Mouse (Mus musculus) intestine, embryonic 16.5 days (tissue): ENCODE data around the gene Olfr71. TPM values are rescaled to one million over a fixed set of nuclear protein-coding genes. Genes with fewer than 3 reads are reported as not detected.

ENCODE experiments used
- ATAC-seq: fragments of 200-750 bp; cut with Nextera tagmentation; 2 replicates; pipeline ENCODE4 v1.8.0; 2017; ENCODE audit warnings: moderate TSS enrichment, moderate library complexity
- H3K27ac ChIP-seq: fragments of 300-500 bp; sonication (generic); 2 replicates; pipeline ENCODE4 v1.5.1; 2014; ENCODE audit warnings: mild to moderate bottlenecking, low read length
- H3K27me3 ChIP-seq: fragments of 300-500 bp; sonication (generic); replicated peaks from 2 replicates; pipeline ENCODE4 v1.6.1; 2014; ENCODE audit warnings: low read length, control low read depth, mixed read lengths; ENCODE audit not compliant: control insufficient read depth, insufficient read depth
- H3K36me3 ChIP-seq: fragments of 300-500 bp; sonication (generic); 2 replicates; pipeline ENCODE4 v1.6.1; 2014; ENCODE audit warnings: low read length, control low read depth; ENCODE audit not compliant: control insufficient read depth, insufficient read depth
- H3K4me1 ChIP-seq: fragments of 300-500 bp; sonication (generic); 2 replicates; pipeline ENCODE4 v1.6.1; 2014; ENCODE audit warnings: low read length, control low read depth, mixed read lengths; ENCODE audit not compliant: control insufficient read depth, insufficient read depth
- H3K4me2 ChIP-seq: fragments of 300-500 bp; sonication (generic); 2 replicates; pipeline ENCODE4 v1.6.1; 2014; ENCODE audit warnings: low read depth, low read length, control low read depth
- H3K4me3 ChIP-seq: fragments of 300-500 bp; sonication (generic); 2 replicates; pipeline ENCODE4 v1.5.1; 2014; ENCODE audit warnings: mild to moderate bottlenecking, low read length
- H3K9ac ChIP-seq: fragments of 300-500 bp; sonication (generic); 2 replicates; pipeline ENCODE4 v1.6.1; 2014; ENCODE audit warnings: low read depth, low read length
- H3K9me3 ChIP-seq: fragments of 300-500 bp; sonication (generic); 2 replicates; pipeline ENCODE4 v1.6.1; 2016; ENCODE audit warnings: low read length, control low read depth; ENCODE audit not compliant: control insufficient read depth
- WGBS: fragments of 180-500 bp; shearing (Covaris S2); extraction: QIAGEN DNeasy Blood & Tissue Kit; methylation state at CpG from one replicate; pipeline ENCODE4 v1.1.7; 2014; 5-methylcytosine and 5-hydroxymethylcytosine counted together
- polyA plus RNA-seq: library from polyadenylated mRNA; unstranded; fragments of >200 nt; fragmentation: Nextera tagmentation; extraction: Ambion mirVana; gene quantifications from 2 replicates; pipeline ENCODE4 v1.2.1, GENCODE M21; 2015

Olfr71 gene
- polyA plus RNA-seq, 1 experiment from 2014 or later = not detected

GRCm38 (mm10) chr4:43730750-43731297 is 20.8 kb upstream of the Olfr71 start:
- Histone ChIP-seq H3K27me3 (no peaks in the 10 kb centered on the region), H3K9me3 (no peaks in the 10 kb centered on the region), H3K4me1 (peaks cover 42% of the 10 kb centered on the region), H3K4me3 (no peak overlapping the region), H3K36me3 (no peaks in the 10 kb centered on the region), H3K4me2 (no peak overlapping the region), H3K9ac (no peak overlapping the region), H3K27ac (no peak overlapping the region)
- 63% methylated on average over 21 of the region's 21 CpGs for WGBS
- ATAC-seq = no peak

- H3K9me3 ChIP-seq = no peaks in the 10 kb centered on the region
- H3K27ac ChIP-seq = peak within 1 kb of the TSS; percentile 85
- no peak within 1 kb of the TSS for H3K9ac ChIP-seq
- no peaks in the 10 kb centered on the region for H3K36me3 ChIP-seq
- peaks cover 42% of the 10 kb centered on the region for H3K4me1 ChIP-seq
- H3K4me2 ChIP-seq = no peak within 1 kb of the TSS
- H3K27me3 ChIP-seq = no peaks in the 10 kb centered on the region
- H3K4me3 ChIP-seq = no peak within 1 kb of the TSS
- 49% methylated on average over 14 of the region's 14 CpGs for WGBS
- no peak for ATAC-seq
Observed at GRCm38 (mm10) chr4:43729794-43730550, 19.9 kb upstream of the Olfr71 start, which contains the start of gene Spaar. TSS of gene Spaar (plus strand) at chr4:43730034.

- no peaks in the 10 kb centered on the region for H3K27me3 ChIP-seq
- no peak overlapping the region for H3K4me2 ChIP-seq
- no peak overlapping the region for H3K4me3 ChIP-seq
- H3K9ac ChIP-seq = no peak overlapping the region
- no peaks in the 10 kb centered on the region for H3K36me3 ChIP-seq
- ATAC-seq = no peak
- peak overlapping the region; percentile 85 for H3K27ac ChIP-seq
- 70% methylated on average over 3 of the region's 3 CpGs for WGBS
- no peaks in the 10 kb centered on the region for H3K9me3 ChIP-seq
- H3K4me1 ChIP-seq = peaks cover 42% of the 10 kb centered on the region
Observed at GRCm38 (mm10) chr4:43729126-43729525, 19.1 kb upstream of the Olfr71 start.

- 12% methylated on average over 5 of the region's 5 CpGs for WGBS
- peak; percentile 75 for ATAC-seq
- Histone ChIP-seq H3K9me3 (no peaks in the 10 kb centered on the region), H3K4me1 (peaks cover 42% of the 10 kb centered on the region), H3K9ac (peak overlapping the region; percentile 42; the same call in 1 of the 2 replicates), H3K4me2 (0 out of 2 replicates have a peak overlapping the region, but pooled peaks have one; percentile 4), H3K4me3 (no peak overlapping the region), H3K36me3 (no peaks in the 10 kb centered on the region), H3K27me3 (no peaks in the 10 kb centered on the region), H3K27ac (peak overlapping the region; percentile 85)
Observed at GRCm38 (mm10) chr4:43728576-43728954, 18.5 kb upstream of the Olfr71 start.

- H3K4me2 ChIP-seq = 0 out of 2 replicates have a peak overlapping the region, but pooled peaks have one; percentile 4
- peaks cover 42% of the 10 kb centered on the region for H3K4me1 ChIP-seq
- no peaks in the 10 kb centered on the region for H3K27me3 ChIP-seq
- H3K27ac ChIP-seq = peak overlapping the region; percentile 85
- H3K4me3 ChIP-seq = no peak overlapping the region
- 65% methylated on average over 7 of the region's 7 CpGs for WGBS
- H3K36me3 ChIP-seq = no peaks in the 10 kb centered on the region
- H3K9ac ChIP-seq = peak overlapping the region; percentile 42; the same call in 1 of the 2 replicates
- peak; percentile 50 for ATAC-seq
- no peaks in the 10 kb centered on the region for H3K9me3 ChIP-seq
Observed at GRCm38 (mm10) chr4:43727718-43728575, 17.9 kb upstream of the Olfr71 start.

GRCm38 (mm10) chr4:43726995-43727394 is 16.9 kb upstream of the Olfr71 start, which contains the start of gene Hrct1:
TSS of gene Hrct1 (plus strand) at chr4:43727188.
- no peaks in the 10 kb centered on the region for H3K27me3 ChIP-seq
- no peaks in the 10 kb centered on the region for H3K9me3 ChIP-seq
- peak; percentile 78 for ATAC-seq
- no peak within 1 kb of the TSS for H3K4me3 ChIP-seq
- peak within 1 kb of the TSS; percentile 85 for H3K27ac ChIP-seq
- 15% methylated on average over 3 of the region's 3 CpGs for WGBS
- peak within 1 kb of the TSS; percentile 42; the same call in 1 of the 2 replicates for H3K9ac ChIP-seq
- H3K36me3 ChIP-seq = no peaks in the 10 kb centered on the region
- H3K4me1 ChIP-seq = peaks cover 42% of the 10 kb centered on the region
- H3K4me2 ChIP-seq = no peak within 1 kb of the TSS

GRCm38 (mm10) chr4:43726228-43726993 is 16.4 kb upstream of the Olfr71 start:
- Histone ChIP-seq H3K9me3 (no peaks in the 10 kb centered on the region), H3K4me2 (no peak overlapping the region), H3K4me1 (peaks cover 42% of the 10 kb centered on the region), H3K27me3 (no peaks in the 10 kb centered on the region), H3K36me3 (no peaks in the 10 kb centered on the region), H3K27ac (peak overlapping the region; percentile 30; the same call in 1 of the 2 replicates), H3K4me3 (no peak overlapping the region), H3K9ac (no peak overlapping the region)
- ATAC-seq = peak; percentile 23; the same call in 1 of the 2 replicates
- WGBS = 46% methylated on average over 12 of the region's 12 CpGs

- WGBS = 40% methylated on average over 1 of the region's 1 CpGs
Observed at GRCm38 (mm10) chr4:43724764-43725163, 14.7 kb upstream of the Olfr71 start.

More at GRCm38 (mm10) chr4:43724764-43725163, 14.7 kb upstream of the Olfr71 start:
- Histone ChIP-seq H3K36me3 (no peaks in the 10 kb centered on the region), H3K9ac (no peak overlapping the region), H3K4me1 (peaks cover 35% of the 10 kb centered on the region), H3K27ac (no peak overlapping the region), H3K4me3 (no peak overlapping the region), H3K9me3 (no peaks in the 10 kb centered on the region), H3K4me2 (no peak overlapping the region), H3K27me3 (no peaks in the 10 kb centered on the region)
- no peak for ATAC-seq
